Mouse (Mus musculus) bone marrow macrophage, adult 2 months (primary cell): Measurements from ENCODE around the gene Ddx39. TPM values are rescaled to one million over a fixed set of nuclear protein-coding genes. Genes with fewer than 3 reads are reported as not detected.
A peak's percentile ranks its signal among the peaks of the same experiment; 100 is the strongest.

Experiments
- H3K27ac ChIP-seq: 2 replicates; pipeline ENCODE4 v1.5.1; 2012; ENCODE audit warnings: low read depth, low read length; ENCODE audit not compliant: insufficient read depth
- H3K4me1 ChIP-seq: 2 replicates; pipeline ENCODE4 v1.6.1; 2012; ENCODE audit warnings: low read length; ENCODE audit not compliant: control insufficient read depth, insufficient read depth
- H3K4me3 ChIP-seq: 2 replicates; pipeline ENCODE4 v1.5.1; 2012; ENCODE audit warnings: mild to moderate bottlenecking, low read length, moderate library complexity; ENCODE audit not compliant: insufficient read depth
- CTCF ChIP-seq: IDR thresholded peaks from 2 replicates; pipeline ENCODE4 v1.5.1; 2012; ENCODE audit warnings: low read depth, mild to moderate bottlenecking, low read length, moderate library complexity
- POLR2A ChIP-seq: IDR thresholded peaks from 2 replicates; pipeline ENCODE4 v1.6.1; 2012; ENCODE audit warnings: mild to moderate bottlenecking, low read depth, low read length, borderline replicate concordance
- polyA plus RNA-seq: library from polyadenylated mRNA; stranded (reverse); fragments of >200 nt; gene quantifications from 2 replicates; pipeline ENCODE4 v1.2.4, GENCODE M21; 2012; ENCODE audit not compliant: missing spikeins, insufficient read depth, insufficient read length

Gene Ddx39
- polyA plus RNA-seq, 1 experiment: 28.4 TPM

GRCm38 (mm10) chr8:83680603-83681002, 34.4 kb upstream of the Ddx39 start:
- no peak for TF ChIP-seq CTCF
- no peak for TF ChIP-seq POLR2A
- H3K4me1 ChIP-seq: no peaks in the 10 kb centered on the region
- no peak overlapping the region for H3K4me3 ChIP-seq
- H3K27ac ChIP-seq: no peak overlapping the region

- Histone ChIP-seq H3K4me1 (no peaks in the 10 kb centered on the region), H3K27ac (no peak overlapping the region), H3K4me3 (no peak overlapping the region)
- TF ChIP-seq POLR2A (no peak), CTCF (no peak)
Observed at GRCm38 (mm10) chr8:83681099-83681498, 33.9 kb upstream of the Ddx39 start.

- no peaks in the 10 kb centered on the region; the same call in 1 of the 2 replicates for H3K4me1 ChIP-seq
- TF ChIP-seq CTCF (no peak), POLR2A (no peak)
- H3K4me3 ChIP-seq: no peak overlapping the region
- H3K27ac ChIP-seq: no peak overlapping the region
Observed at GRCm38 (mm10) chr8:83684517-83684916, 30.5 kb upstream of the Ddx39 start.

GRCm38 (mm10) chr8:83689264-83689663, 25.7 kb upstream of the Ddx39 start:
- peaks cover 12% of the 10 kb centered on the region for H3K4me1 ChIP-seq
- no peak overlapping the region for H3K4me3 ChIP-seq
- no peak overlapping the region for H3K27ac ChIP-seq
- no peak for TF ChIP-seq CTCF

GRCm38 (mm10) chr8:83693609-83694236, 21.3 kb upstream of the Ddx39 start:
- Histone ChIP-seq H3K4me3 (peak overlapping the region; percentile 68), H3K27ac (peak overlapping the region; percentile 98), H3K4me1 (peaks cover 32% of the 10 kb centered on the region)
- TF ChIP-seq POLR2A (0 out of 2 replicates have a peak, but pooled peaks have one; percentile 24), CTCF (no peak; the same call in 1 of the 2 replicates)

GRCm38 (mm10) chr8:83694369-83695160, 20.4 kb upstream of the Ddx39 start:
- no peak for TF ChIP-seq CTCF
- no peak for TF ChIP-seq POLR2A
- peak overlapping the region; percentile 21 for H3K4me3 ChIP-seq
- peaks cover 35% of the 10 kb centered on the region for H3K4me1 ChIP-seq
- H3K27ac ChIP-seq: peak overlapping the region; percentile 98

- H3K27ac ChIP-seq: peak overlapping the region; percentile 98
- H3K4me1 ChIP-seq: peaks cover 42% of the 10 kb centered on the region
- H3K4me3 ChIP-seq: peak overlapping the region; percentile 21
- TF ChIP-seq POLR2A: no peak
- TF ChIP-seq CTCF: no peak
Observed at GRCm38 (mm10) chr8:83695351-83696106, 19.4 kb upstream of the Ddx39 start.

- TF ChIP-seq POLR2A (no peak), CTCF (no peak)
- Histone ChIP-seq H3K4me3 (peak overlapping the region; percentile 96), H3K27ac (peak overlapping the region; percentile 87), H3K4me1 (peaks cover 44% of the 10 kb centered on the region)
Observed at GRCm38 (mm10) chr8:83697374-83698220, 17.4 kb upstream of the Ddx39 start.

GRCm38 (mm10) chr8:83698291-83698660, 16.7 kb upstream of the Ddx39 start:
- peak overlapping the region; percentile 96 for H3K4me3 ChIP-seq
- H3K27ac ChIP-seq: peak overlapping the region; percentile 87
- TF ChIP-seq CTCF (no peak), POLR2A (no peak)
- H3K4me1 ChIP-seq: peaks cover 37% of the 10 kb centered on the region
